Mouse (Mus musculus) limb, embryonic 12.5 days (tissue): Measurements from ENCODE around the gene Slc25a12. TPM values are rescaled to one million over a fixed set of nuclear protein-coding genes. Genes with fewer than 3 reads are reported as not detected.

Source experiments
- ATAC-seq: fragments of 200-750 bp; cut with Nextera tagmentation; 2 replicates; pipeline ENCODE4 v1.8.0; 2017; ENCODE audit warnings: low read depth, moderate TSS enrichment; ENCODE audit not compliant: insufficient number of reproducible peaks, insufficient read depth, low FRiP score, low TSS enrichment
- H3K27ac ChIP-seq: fragments of 300-500 bp; sonication (generic); 2 replicates; pipeline ENCODE4 v1.5.1; 2016; ENCODE audit warnings: mild to moderate bottlenecking, moderate library complexity
- H3K27me3 ChIP-seq: fragments of 300-500 bp; sonication (generic); 2 replicates; pipeline ENCODE4 v1.6.1; 2016; ENCODE audit warnings: mild to moderate bottlenecking, moderate library complexity
- H3K36me3 ChIP-seq: fragments of 300-500 bp; sonication (generic); 2 replicates; pipeline ENCODE4 v1.6.1; 2016; ENCODE audit warnings: mild to moderate bottlenecking, moderate library complexity
- H3K4me1 ChIP-seq: fragments of 300-500 bp; sonication (generic); replicated peaks from 2 replicates; pipeline ENCODE4 v1.6.1; 2016
- H3K4me2 ChIP-seq: fragments of 300-500 bp; sonication (generic); 2 replicates; pipeline ENCODE4 v1.6.1; 2016; ENCODE audit warnings: mild to moderate bottlenecking, moderate library complexity
- H3K4me3 ChIP-seq: fragments of 300-500 bp; sonication (generic); replicated peaks from 2 replicates; pipeline ENCODE4 v1.5.1; 2016; ENCODE audit warnings: mild to moderate bottlenecking
- H3K9ac ChIP-seq: fragments of 300-500 bp; sonication (generic); replicated peaks from 2 replicates; pipeline ENCODE4 v1.6.1; 2016; ENCODE audit warnings: mild to moderate bottlenecking, moderate library complexity
- H3K9me3 ChIP-seq: fragments of 300-500 bp; sonication (generic); 2 replicates; pipeline ENCODE4 v1.6.1; 2016; ENCODE audit warnings: mild to moderate bottlenecking, moderate library complexity
- WGBS: fragments of 180-500 bp; shearing (Covaris S2); methylation state at CpG from one replicate; pipeline ENCODE4 v1.1.7; 2016; 5-methylcytosine and 5-hydroxymethylcytosine counted together
- polyA plus RNA-seq: library from polyadenylated mRNA; unstranded; fragments of >200 nt; fragmentation: Nextera tagmentation; extraction: Ambion mirVana; gene quantifications from 2 replicates; pipeline ENCODE4 v1.2.1, GENCODE M21; 2016

Slc25a12 gene
- polyA plus RNA-seq, 1 experiment from 2014 or later = 31.4 TPM

DNA sequence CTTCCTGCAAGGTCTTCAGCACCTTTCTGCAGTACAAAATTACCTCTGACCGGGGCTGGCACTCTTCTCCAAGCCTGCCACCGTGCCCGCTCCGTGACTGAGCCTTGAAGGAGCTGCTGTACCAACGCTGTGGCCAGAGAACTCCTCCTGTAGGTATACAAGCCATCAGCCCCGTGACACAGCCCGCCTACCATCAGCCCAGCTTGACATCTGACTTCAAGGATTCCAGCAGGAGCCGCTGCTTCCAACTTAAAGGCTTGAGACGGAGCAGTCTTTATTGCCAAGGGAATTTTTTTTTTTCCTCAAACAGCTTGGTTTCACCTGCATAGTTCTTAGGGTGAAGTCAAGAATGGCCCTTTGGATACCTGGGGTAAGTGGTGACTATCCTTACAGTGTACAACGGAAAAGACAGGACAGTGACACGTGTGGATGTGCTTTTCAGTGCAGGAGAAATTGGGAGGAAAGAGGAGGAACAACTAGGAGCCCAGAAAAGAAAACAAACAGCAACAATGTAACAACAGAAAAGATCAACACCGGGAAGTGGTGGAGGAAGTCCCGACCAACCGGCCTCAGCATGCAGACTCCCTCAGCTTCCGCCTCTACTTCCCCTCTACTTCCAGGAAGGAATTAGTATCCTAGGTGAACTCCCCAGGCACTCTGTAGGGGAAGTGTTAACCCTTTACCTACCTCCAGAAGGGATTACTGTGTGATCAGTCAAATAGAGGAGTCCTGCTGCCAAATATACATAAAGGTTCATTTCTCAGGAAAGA lies 39.0 kb downstream of the Slc25a12 start:
- H3K27me3 ChIP-seq = no peaks in the 10 kb centered on the region
- no peak for ATAC-seq
- no peak overlapping the region for H3K9ac ChIP-seq
- no peak overlapping the region for H3K4me2 ChIP-seq
- H3K4me1 ChIP-seq = no peaks in the 10 kb centered on the region
- no peak overlapping the region for H3K4me3 ChIP-seq
- 0 out of 2 replicates have a peak, but pooled peaks cover 16% of the 10 kb centered on the region for H3K36me3 ChIP-seq
- 64% methylated on average over 15 of the region's 15 CpGs for WGBS
- H3K27ac ChIP-seq = no peak overlapping the region
- no peaks in the 10 kb centered on the region for H3K9me3 ChIP-seq

- 81% methylated on average over 2 of the region's 2 CpGs for WGBS
- Histone ChIP-seq H3K4me2 (no peak overlapping the region), H3K27ac (no peak overlapping the region), H3K27me3 (no peaks in the 10 kb centered on the region), H3K9me3 (no peaks in the 10 kb centered on the region), H3K9ac (no peak overlapping the region), H3K4me3 (no peak overlapping the region), H3K4me1 (no peaks in the 10 kb centered on the region), H3K36me3 (peaks cover 16% of the 10 kb centered on the region)
- ATAC-seq = no peak
Measured at GRCm38 (mm10) chr2:71327715-71328114, 39.8 kb downstream of the Slc25a12 start.

DNA sequence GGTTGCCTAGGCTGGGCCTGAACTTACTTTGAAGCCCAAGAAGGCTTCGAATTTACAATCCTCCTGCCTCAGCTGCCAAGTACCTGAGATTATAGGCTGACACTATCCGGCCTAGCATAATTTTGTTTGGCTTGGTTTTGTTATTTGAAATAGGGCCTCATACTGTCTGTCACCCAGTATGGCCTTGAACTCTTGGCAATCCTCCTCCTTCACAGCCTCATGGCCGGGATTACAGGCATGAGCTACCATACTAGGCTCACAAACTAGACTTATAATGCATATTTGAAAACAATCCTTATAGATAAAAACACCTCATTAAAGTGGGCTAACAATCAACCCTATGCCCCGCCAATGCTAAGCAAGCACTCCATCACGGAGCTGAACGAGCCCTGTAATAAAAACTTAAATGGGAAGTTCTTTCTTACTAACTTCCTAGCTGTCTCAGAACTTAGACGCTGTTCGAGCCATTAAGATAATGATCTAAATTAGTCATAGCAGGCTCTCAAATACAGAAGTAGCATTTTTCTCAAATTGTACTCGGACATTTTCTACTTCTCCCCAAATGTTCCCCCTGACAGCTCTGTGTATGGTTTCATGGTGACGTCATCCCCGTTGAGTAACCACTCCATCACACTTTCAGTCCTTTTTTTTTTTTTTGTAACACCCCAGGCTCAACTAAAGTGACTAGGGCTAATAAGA lies 40.6 kb downstream of the Slc25a12 start:
- WGBS = 64% methylated on average over 11 of the region's 11 CpGs
- Histone ChIP-seq H3K4me3 (no peak overlapping the region), H3K36me3 (peaks cover 21% of the 10 kb centered on the region), H3K9me3 (no peaks in the 10 kb centered on the region), H3K9ac (no peak overlapping the region), H3K27ac (no peak overlapping the region), H3K27me3 (no peaks in the 10 kb centered on the region), H3K4me1 (no peaks in the 10 kb centered on the region), H3K4me2 (no peak overlapping the region)
- no peak for ATAC-seq

DNA sequence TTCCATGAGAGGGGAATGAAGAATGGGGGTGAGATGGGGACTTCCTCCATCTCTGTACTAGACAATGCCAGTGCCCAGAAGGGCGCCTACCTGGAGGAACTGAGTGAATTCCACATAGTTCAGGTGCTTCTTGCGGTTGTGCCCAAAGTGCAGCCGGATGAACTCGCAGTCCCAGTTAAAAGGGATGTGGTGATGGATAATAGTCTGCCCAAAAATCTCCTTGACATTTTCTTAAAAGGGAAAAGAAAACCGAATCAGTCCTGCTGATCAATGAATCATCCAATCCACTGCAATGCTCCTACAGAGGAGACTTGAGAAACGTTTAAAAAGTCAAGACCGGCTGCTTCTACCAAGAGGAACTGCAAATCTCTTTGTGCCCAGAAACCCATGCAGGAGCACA lies 43.7 kb downstream of the Slc25a12 start:
- peaks cover 31% of the 10 kb centered on the region for H3K36me3 ChIP-seq
- H3K4me1 ChIP-seq = no peaks in the 10 kb centered on the region
- H3K9ac ChIP-seq = no peak overlapping the region
- no peaks in the 10 kb centered on the region for H3K9me3 ChIP-seq
- no peak for ATAC-seq
- no peak overlapping the region for H3K4me2 ChIP-seq
- 87% methylated on average over 7 of the region's 7 CpGs for WGBS
- H3K4me3 ChIP-seq = no peak overlapping the region
- no peak overlapping the region for H3K27ac ChIP-seq
- no peaks in the 10 kb centered on the region for H3K27me3 ChIP-seq

- WGBS = 83% methylated on average over 3 of the region's 3 CpGs
- Histone ChIP-seq H3K27me3 (no peaks in the 10 kb centered on the region), H3K36me3 (peaks cover 38% of the 10 kb centered on the region), H3K9ac (no peak overlapping the region), H3K4me2 (no peak overlapping the region), H3K9me3 (no peaks in the 10 kb centered on the region), H3K27ac (no peak overlapping the region), H3K4me3 (no peak overlapping the region), H3K4me1 (0 out of 2 replicates have a peak, but pooled peaks cover 3% of the 10 kb centered on the region)
- ATAC-seq = no peak
Measured at GRCm38 (mm10) chr2:71321486-71321885, 46.1 kb downstream of the Slc25a12 start.

DNA sequence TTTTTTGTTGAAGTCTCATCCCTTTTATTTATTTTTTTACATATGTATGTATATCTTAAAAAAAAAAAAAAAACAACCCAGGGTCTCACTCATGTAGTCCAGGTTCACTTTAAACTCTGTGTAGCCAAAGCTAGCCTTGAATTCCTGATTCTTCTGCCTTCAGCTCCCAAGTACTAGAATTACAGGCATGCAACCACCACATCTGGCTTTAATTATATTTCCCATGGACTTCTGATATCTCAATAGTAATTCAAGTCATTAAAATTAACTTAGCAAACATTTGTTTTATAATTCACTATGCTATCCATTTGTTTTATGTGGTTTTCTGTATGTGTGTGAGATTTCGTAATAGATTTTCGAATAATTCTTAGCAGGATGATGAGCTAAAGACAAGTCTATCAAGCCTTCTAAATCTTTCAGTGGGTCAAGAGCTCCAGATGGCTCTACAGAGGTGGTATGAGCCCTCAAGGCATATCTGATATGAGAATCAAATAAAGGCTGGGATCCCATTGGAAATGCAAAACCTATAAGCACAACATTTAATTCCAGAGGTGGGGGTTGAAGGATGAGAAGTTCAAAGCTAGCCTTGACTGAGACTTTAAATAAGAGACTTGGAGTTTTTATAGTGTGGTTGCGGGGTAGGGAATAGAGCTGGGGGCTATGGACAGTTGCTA lies 51.3 kb downstream of the Slc25a12 start:
- no peaks in the 10 kb centered on the region for H3K9me3 ChIP-seq
- H3K4me2 ChIP-seq = no peak overlapping the region
- H3K4me1 ChIP-seq = peaks cover 18% of the 10 kb centered on the region; the same call in 1 of the 2 replicates
- H3K27me3 ChIP-seq = no peaks in the 10 kb centered on the region
- 81% methylated on average over 3 of the region's 3 CpGs for WGBS
- H3K36me3 ChIP-seq = peaks cover 32% of the 10 kb centered on the region
- no peak overlapping the region for H3K27ac ChIP-seq
- no peak for ATAC-seq
- H3K9ac ChIP-seq = no peak overlapping the region
- H3K4me3 ChIP-seq = no peak overlapping the region

- H3K27ac ChIP-seq = no peak overlapping the region
- H3K9me3 ChIP-seq = no peaks in the 10 kb centered on the region
- H3K36me3 ChIP-seq = peaks cover 39% of the 10 kb centered on the region
- no peak overlapping the region for H3K9ac ChIP-seq
- H3K27me3 ChIP-seq = no peaks in the 10 kb centered on the region
- ATAC-seq = no peak
- no peak overlapping the region for H3K4me2 ChIP-seq
- 69% methylated on average over 14 of the region's 14 CpGs for WGBS
- no peak overlapping the region for H3K4me3 ChIP-seq
- H3K4me1 ChIP-seq = peaks cover 18% of the 10 kb centered on the region; the same call in 1 of the 2 replicates
Measured at GRCm38 (mm10) chr2:71315022-71315421, 52.5 kb downstream of the Slc25a12 start.

DNA sequence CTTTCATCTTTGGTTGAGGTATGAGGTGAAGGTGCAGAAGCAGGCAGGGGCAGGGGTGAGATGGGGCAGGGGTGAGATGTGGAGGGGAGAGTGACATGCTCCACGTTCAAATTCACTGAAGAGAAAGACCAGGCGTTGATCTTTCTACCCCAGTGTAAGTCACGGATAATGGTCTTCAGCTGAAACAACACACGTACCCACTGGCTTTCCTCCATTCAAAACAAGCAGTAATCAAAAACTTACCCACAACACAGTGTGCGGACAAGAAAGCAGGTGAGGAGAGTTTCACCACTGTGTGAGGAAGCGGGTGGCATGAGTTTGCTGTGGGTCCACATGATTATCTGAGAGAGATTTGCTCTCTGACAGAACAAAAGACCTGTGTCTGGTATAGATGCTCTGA lies 53.5 kb downstream of the Slc25a12 start:
- H3K36me3 ChIP-seq = peaks cover 39% of the 10 kb centered on the region
- WGBS = 70% methylated on average over 6 of the region's 6 CpGs

GRCm38 (mm10) chr2:71312067-71312466 lies 55.5 kb downstream of the Slc25a12 start:
- 77% methylated on average over 10 of the region's 10 CpGs for WGBS
- ATAC-seq = no peak
- no peaks in the 10 kb centered on the region for H3K27me3 ChIP-seq
- H3K9me3 ChIP-seq = no peaks in the 10 kb centered on the region
- H3K9ac ChIP-seq = no peak overlapping the region
- no peak overlapping the region for H3K4me2 ChIP-seq
- peaks cover 18% of the 10 kb centered on the region; the same call in 1 of the 2 replicates for H3K4me1 ChIP-seq
- no peak overlapping the region for H3K4me3 ChIP-seq
- no peak overlapping the region for H3K27ac ChIP-seq
- H3K36me3 ChIP-seq = peaks cover 30% of the 10 kb centered on the region

More for the DNA sequence above, 53.5 kb downstream of the Slc25a12 start:
- Histone ChIP-seq H3K27me3 (no peaks in the 10 kb centered on the region), H3K9me3 (no peaks in the 10 kb centered on the region), H3K4me2 (no peak overlapping the region), H3K9ac (no peak overlapping the region), H3K4me1 (peaks cover 18% of the 10 kb centered on the region; the same call in 1 of the 2 replicates), H3K27ac (no peak overlapping the region), H3K4me3 (no peak overlapping the region)
- ATAC-seq = no peak

DNA sequence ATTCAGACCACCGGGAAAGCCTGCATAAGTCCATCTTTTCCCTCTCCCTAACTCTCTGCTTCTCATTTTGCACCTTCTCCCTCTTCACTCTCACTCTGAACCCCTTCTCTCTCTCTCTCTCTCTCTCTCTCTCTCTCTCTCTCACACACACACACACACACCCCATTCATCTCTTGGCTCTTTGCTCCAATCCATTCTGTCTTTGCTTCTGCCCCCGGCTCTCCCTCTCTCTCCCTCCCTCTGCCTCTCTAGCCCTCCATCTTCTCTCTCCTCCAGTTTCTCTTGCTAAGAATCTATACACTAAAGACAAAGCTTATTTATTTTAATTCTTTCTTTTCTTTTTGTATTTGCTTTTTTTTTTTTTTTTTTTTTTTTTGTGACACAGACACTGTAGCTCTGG lies 57.8 kb downstream of the Slc25a12 start:
- Histone ChIP-seq H3K4me3 (no peak overlapping the region), H3K36me3 (peaks cover 35% of the 10 kb centered on the region), H3K9ac (no peak overlapping the region), H3K27ac (no peak overlapping the region), H3K27me3 (no peaks in the 10 kb centered on the region), H3K4me2 (no peak overlapping the region), H3K4me1 (peaks cover 13% of the 10 kb centered on the region), H3K9me3 (no peaks in the 10 kb centered on the region)
- no peak for ATAC-seq
- WGBS = 64% methylated on average over 2 of the region's 2 CpGs

DNA sequence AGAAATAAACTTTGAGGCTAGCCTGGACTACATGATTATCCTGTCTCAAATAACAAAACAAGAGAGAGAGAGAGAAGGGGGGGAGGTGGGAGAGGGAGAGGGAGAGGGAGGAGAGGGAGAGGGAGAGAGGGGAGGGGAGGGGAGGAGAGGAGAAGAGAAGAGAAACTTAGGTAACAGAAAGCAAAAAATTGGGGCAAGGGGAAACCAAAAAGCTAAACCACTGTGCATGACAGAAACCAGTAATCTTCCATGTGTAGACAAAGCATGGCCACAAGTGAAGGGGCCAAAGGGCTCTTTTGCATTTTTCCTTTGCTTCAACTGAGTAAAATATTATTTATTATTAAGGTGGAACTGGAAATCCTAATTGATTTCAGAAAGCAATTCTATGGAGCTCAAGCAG lies 61.2 kb downstream of the Slc25a12 start:
- no peaks in the 10 kb centered on the region for H3K27me3 ChIP-seq
- peaks cover 21% of the 10 kb centered on the region for H3K36me3 ChIP-seq
- H3K9ac ChIP-seq = no peak overlapping the region
- H3K4me1 ChIP-seq = peaks cover 21% of the 10 kb centered on the region
- ATAC-seq = no peak
- H3K27ac ChIP-seq = no peak overlapping the region
- H3K4me3 ChIP-seq = no peak overlapping the region
- no peaks in the 10 kb centered on the region for H3K9me3 ChIP-seq
- no peak overlapping the region for H3K4me2 ChIP-seq
